Mouse (Mus musculus): ENCODE measurements at regions not wholly inside any gene's neighbourhood (a gene's known extent, or its start where the extent isn't known, plus 50 kb on each side); places are given as distances from the start of the nearest gene placed in this dataset.

GRCm38 (mm10) chr15:87374670-87375069 is 169.4 kb upstream of the Fam19a5 start:
- TF ChIP-seq CTCF (IDR thresholded peaks at IDR 0.05; ENCODE audit: low read depth, low read length) (no peak), POLR2AphosphoS5 (IDR thresholded peaks at IDR 0.05; ENCODE audit: insufficient replicate concordance, low read depth, low read length) (no peak), GATA1 (IDR thresholded peaks at IDR 0.05; ENCODE audit: borderline replicate concordance, low read length) (no peak)
